Mouse (Mus musculus): ENCODE data around the gene Adra2c.

GRCm38 (mm10) chr5:35245555-35246273 lies 32.4 kb upstream of the Adra2c start:
- no peak for TF ChIP-seq CTCF (IDR thresholded peaks at IDR 0.05; ENCODE audit: insufficient read depth, low read length)
- TF ChIP-seq POLR2A (IDR thresholded peaks at IDR 0.05; ENCODE audit: borderline replicate concordance, extremely low read depth, low read depth, low read length) = no peak
